Mouse (Mus musculus): ENCODE results near the gene Fbxo10. TPM values are rescaled to one million over a fixed set of nuclear protein-coding genes. Genes with fewer than 3 reads are reported as not detected.
"Not testable (repeated sequence)": the region's sequence is repeated elsewhere in the genome, so short reads cannot be mapped to it uniquely, and the experiment has no call there.

Fbxo10 gene
- polyA plus RNA-seq, 1 experiment from 2014 or later: 20.0 TPM

GRCm38 (mm10) chr4:45082951-45083350 is 1.5 kb downstream of the Fbxo10 start:
- H3K9ac ChIP-seq: peak overlapping the region; percentile 44; the same call in 1 of the 2 replicates

GRCm38 (mm10) chr4:45081041-45081440 is 3.4 kb downstream of the Fbxo10 start:
- WGBS: 91% methylated on average over 4 of the region's 4 CpGs
- peaks cover 14% of the 10 kb centered on the region for H3K4me1 ChIP-seq
- not testable (repeated sequence) for H3K27me3 ChIP-seq; H3K27ac ChIP-seq; H3K4me3 ChIP-seq; H3K9ac ChIP-seq; H3K9me3 ChIP-seq; ATAC-seq (ENCODE audit: insufficient number of reproducible peaks, insufficient read depth, low FRiP score, low TSS enrichment, low read depth); H3K4me2 ChIP-seq
- H3K36me3 ChIP-seq: peaks cover 13% of the 10 kb centered on the region

More at GRCm38 (mm10) chr4:45082951-45083350, 1.5 kb downstream of the Fbxo10 start:
- Histone ChIP-seq H3K4me3 (peak overlapping the region; percentile 91), H3K4me1 (peaks cover 14% of the 10 kb centered on the region), H3K27me3 (no peaks in the 10 kb centered on the region), H3K4me2 (peak overlapping the region; percentile 64), H3K9me3 (no peaks in the 10 kb centered on the region), H3K36me3 (peaks cover 10% of the 10 kb centered on the region), H3K27ac (no peak overlapping the region)
- 79% methylated on average over 9 of the region's 9 CpGs for WGBS
- ATAC-seq (ENCODE audit: insufficient number of reproducible peaks, insufficient read depth, low FRiP score, low TSS enrichment, low read depth): no peak

- no peak for ATAC-seq (ENCODE audit: insufficient number of reproducible peaks, insufficient read depth, low FRiP score, low TSS enrichment, low read depth)
- H3K4me2 ChIP-seq: no peak overlapping the region
- H3K36me3 ChIP-seq: peaks cover 12% of the 10 kb centered on the region
- no peak overlapping the region for H3K27ac ChIP-seq
- H3K4me1 ChIP-seq: peaks cover 15% of the 10 kb centered on the region; the same call in 1 of the 2 replicates
- no peak overlapping the region for H3K4me3 ChIP-seq
- H3K9ac ChIP-seq: no peak overlapping the region
- H3K9me3 ChIP-seq: no peaks in the 10 kb centered on the region
- H3K27me3 ChIP-seq: no peaks in the 10 kb centered on the region
- WGBS: 74% methylated on average over 6 of the region's 6 CpGs
These were observed 10.9 kb downstream of the Fbxo10 start for GRCm38 (mm10) chr4:45073544-45073943.

- peaks cover 6% of the 10 kb centered on the region; the same call in 1 of the 2 replicates for H3K36me3 ChIP-seq
- ATAC-seq (ENCODE audit: insufficient number of reproducible peaks, insufficient read depth, low FRiP score, low TSS enrichment, low read depth): no peak
- peaks cover 15% of the 10 kb centered on the region; the same call in 1 of the 2 replicates for H3K4me1 ChIP-seq
- no peaks in the 10 kb centered on the region for H3K27me3 ChIP-seq
- H3K9ac ChIP-seq: no peak overlapping the region
- 64% methylated on average over 15 of the region's 15 CpGs for WGBS
- no peak overlapping the region for H3K27ac ChIP-seq
- H3K4me3 ChIP-seq: no peak overlapping the region
- H3K4me2 ChIP-seq: no peak overlapping the region
- no peaks in the 10 kb centered on the region for H3K9me3 ChIP-seq
These were observed 12.0 kb downstream of the Fbxo10 start for GRCm38 (mm10) chr4:45072261-45072973.

- Histone ChIP-seq H3K4me1 (peaks cover 12% of the 10 kb centered on the region; the same call in 1 of the 2 replicates), H3K9ac (no peak overlapping the region), H3K36me3 (peaks cover 6% of the 10 kb centered on the region; the same call in 1 of the 2 replicates), H3K4me2 (no peak overlapping the region), H3K4me3 (no peak overlapping the region), H3K9me3 (no peaks in the 10 kb centered on the region), H3K27me3 (no peaks in the 10 kb centered on the region), H3K27ac (no peak overlapping the region)
- ATAC-seq (ENCODE audit: insufficient number of reproducible peaks, insufficient read depth, low FRiP score, low TSS enrichment, low read depth): 0 out of 2 replicates have a peak, but pooled peaks have one; percentile 43
- 85% methylated on average over 4 of the region's 4 CpGs for WGBS
These were observed 16.7 kb downstream of the Fbxo10 start for GRCm38 (mm10) chr4:45067742-45068141.

- H3K9me3 ChIP-seq: no peaks in the 10 kb centered on the region
- 57% methylated on average over 2 of the region's 2 CpGs for WGBS
- H3K4me1 ChIP-seq: 0 out of 2 replicates have a peak, but pooled peaks cover 7% of the 10 kb centered on the region
- no peak overlapping the region for H3K9ac ChIP-seq
- no peaks in the 10 kb centered on the region for H3K27me3 ChIP-seq
- H3K4me2 ChIP-seq: no peak overlapping the region
- H3K36me3 ChIP-seq: peaks cover 12% of the 10 kb centered on the region
- no peak overlapping the region for H3K4me3 ChIP-seq
- H3K27ac ChIP-seq: no peak overlapping the region
- no peak for ATAC-seq (ENCODE audit: insufficient number of reproducible peaks, insufficient read depth, low FRiP score, low TSS enrichment, low read depth)
These were observed 18.2 kb downstream of the Fbxo10 start for GRCm38 (mm10) chr4:45066036-45066730.

- Histone ChIP-seq H3K27ac (no peak overlapping the region), H3K9me3 (no peaks in the 10 kb centered on the region), H3K27me3 (no peaks in the 10 kb centered on the region), H3K4me2 (no peak overlapping the region), H3K9ac (no peak overlapping the region), H3K36me3 (peaks cover 28% of the 10 kb centered on the region), H3K4me3 (no peak overlapping the region), H3K4me1 (0 out of 2 replicates have a peak, but pooled peaks cover 7% of the 10 kb centered on the region)
- 86% methylated on average over 2 of the region's 2 CpGs for WGBS
- no peak for ATAC-seq (ENCODE audit: insufficient number of reproducible peaks, insufficient read depth, low FRiP score, low TSS enrichment, low read depth)
These were observed 19.8 kb downstream of the Fbxo10 start for GRCm38 (mm10) chr4:45064577-45064976.

- H3K27me3 ChIP-seq; H3K4me1 ChIP-seq; H3K27ac ChIP-seq; H3K4me3 ChIP-seq; ATAC-seq (ENCODE audit: insufficient number of reproducible peaks, insufficient read depth, low FRiP score, low TSS enrichment, low read depth); H3K9ac ChIP-seq; H3K9me3 ChIP-seq; H3K4me2 ChIP-seq: not testable (repeated sequence)
- WGBS: 78% methylated on average over 1 of the region's 1 CpGs
- peaks cover 35% of the 10 kb centered on the region for H3K36me3 ChIP-seq
These were observed 20.6 kb downstream of the Fbxo10 start for GRCm38 (mm10) chr4:45063836-45064235.

- Histone ChIP-seq H3K4me1 (no peaks in the 10 kb centered on the region), H3K27ac (no peak overlapping the region), H3K27me3 (no peaks in the 10 kb centered on the region), H3K4me3 (no peak overlapping the region), H3K36me3 (peaks cover 60% of the 10 kb centered on the region), H3K9ac (no peak overlapping the region), H3K9me3 (no peaks in the 10 kb centered on the region), H3K4me2 (no peak overlapping the region)
- WGBS: 84% methylated on average over 8 of the region's 8 CpGs
- ATAC-seq (ENCODE audit: insufficient number of reproducible peaks, insufficient read depth, low FRiP score, low TSS enrichment, low read depth): no peak
These were observed 29.0 kb downstream of the Fbxo10 start for GRCm38 (mm10) chr4:45055451-45055850.

- H3K27ac ChIP-seq: no peak overlapping the region
- H3K4me2 ChIP-seq: no peak overlapping the region
- H3K9me3 ChIP-seq: no peaks in the 10 kb centered on the region
- H3K27me3 ChIP-seq: no peaks in the 10 kb centered on the region
- H3K4me3 ChIP-seq: no peak overlapping the region
- peaks cover 60% of the 10 kb centered on the region for H3K36me3 ChIP-seq
- H3K4me1 ChIP-seq: no peaks in the 10 kb centered on the region
- no peak for ATAC-seq (ENCODE audit: insufficient number of reproducible peaks, insufficient read depth, low FRiP score, low TSS enrichment, low read depth)
- 46% methylated on average over 3 of the region's 3 CpGs for WGBS
- H3K9ac ChIP-seq: no peak overlapping the region
These were observed 29.5 kb downstream of the Fbxo10 start for GRCm38 (mm10) chr4:45054862-45055261.

GRCm38 (mm10) chr4:45047956-45048355 is 36.4 kb downstream of the Fbxo10 start:
- H3K4me1 ChIP-seq: no peaks in the 10 kb centered on the region
- no peak overlapping the region for H3K4me3 ChIP-seq
- H3K9ac ChIP-seq: no peak overlapping the region
- H3K36me3 ChIP-seq: peaks cover 73% of the 10 kb centered on the region
- no peaks in the 10 kb centered on the region for H3K9me3 ChIP-seq
- peak overlapping the region; percentile 8; the same call in 1 of the 2 replicates for H3K27ac ChIP-seq
- H3K27me3 ChIP-seq: no peaks in the 10 kb centered on the region
- no peak overlapping the region for H3K4me2 ChIP-seq
- 77% methylated on average over 9 of the region's 9 CpGs for WGBS
- no peak for ATAC-seq (ENCODE audit: insufficient number of reproducible peaks, insufficient read depth, low FRiP score, low TSS enrichment, low read depth)

Measured in embryonic facial prominence, embryonic 13.5 days (tissue).